Mouse (Mus musculus) lung, embryonic 14.5 days (tissue): Measurements from ENCODE around the gene Plekhb1. TPM values are rescaled to one million over a fixed set of nuclear protein-coding genes. Genes with fewer than 3 reads are reported as not detected.

ENCODE experiments used
- ATAC-seq: fragments of 200-750 bp; cut with Nextera tagmentation; 2 replicates; pipeline ENCODE4 v1.8.0; 2017; ENCODE audit warnings: mild to moderate bottlenecking, moderate TSS enrichment, moderate library complexity; ENCODE audit not compliant: insufficient read depth
- DNase-seq: peaks from one replicate; pipeline ENCODE4 v3.0.0-alpha.2; 2015
- H3K27ac ChIP-seq: fragments of 300-500 bp; sonication (generic); 2 replicates; pipeline ENCODE4 v1.5.1; 2014; ENCODE audit warnings: low read depth, mild to moderate bottlenecking, moderate library complexity
- H3K27me3 ChIP-seq: fragments of 300-500 bp; sonication (generic); 2 replicates; pipeline ENCODE4 v1.6.1; 2014; ENCODE audit warnings: low read length, control low read depth; ENCODE audit not compliant: insufficient read depth
- H3K36me3 ChIP-seq: fragments of 300-500 bp; sonication (generic); 2 replicates; pipeline ENCODE4 v1.6.1; 2014; ENCODE audit warnings: control low read depth; ENCODE audit not compliant: insufficient read depth
- H3K4me1 ChIP-seq: fragments of 300-500 bp; sonication (generic); 2 replicates; pipeline ENCODE4 v1.6.1; 2014; ENCODE audit warnings: antibody characterized with exemption, control low read depth; ENCODE audit not compliant: insufficient read depth
- H3K4me2 ChIP-seq: fragments of 300-500 bp; sonication (generic); 2 replicates; pipeline ENCODE4 v1.6.1; 2014; ENCODE audit warnings: mild to moderate bottlenecking
- H3K4me3 ChIP-seq: fragments of 300-500 bp; sonication (generic); 2 replicates; pipeline ENCODE4 v1.5.1; 2014; ENCODE audit warnings: low read depth, low read length
- H3K9ac ChIP-seq: fragments of 300-500 bp; sonication (generic); 2 replicates; pipeline ENCODE4 v1.6.1; 2014
- H3K9me3 ChIP-seq: fragments of 300-500 bp; sonication (generic); 2 replicates; pipeline ENCODE4 v1.6.1; 2016; ENCODE audit warnings: low read depth, low read length, control low read depth
- CTCF ChIP-seq: IDR thresholded peaks from 2 replicates; pipeline ENCODE4 v1.5.1; 2016; ENCODE audit warnings: antibody characterized with exemption, low read depth
- WGBS: fragments of 180-500 bp; shearing (Covaris S2); extraction: QIAGEN DNeasy Blood & Tissue Kit; methylation state at CpG from one replicate; pipeline ENCODE4 v1.1.7; 2014; 5-methylcytosine and 5-hydroxymethylcytosine counted together
- polyA plus RNA-seq: library from polyadenylated mRNA; unstranded; fragments of >200 nt; fragmentation: Nextera tagmentation; extraction: Ambion mirVana; gene quantifications from 2 replicates; pipeline ENCODE4 v1.2.1, GENCODE M21; 2014

Gene Plekhb1
- polyA plus RNA-seq: 17.7 TPM in 2 replicates

DNA sequence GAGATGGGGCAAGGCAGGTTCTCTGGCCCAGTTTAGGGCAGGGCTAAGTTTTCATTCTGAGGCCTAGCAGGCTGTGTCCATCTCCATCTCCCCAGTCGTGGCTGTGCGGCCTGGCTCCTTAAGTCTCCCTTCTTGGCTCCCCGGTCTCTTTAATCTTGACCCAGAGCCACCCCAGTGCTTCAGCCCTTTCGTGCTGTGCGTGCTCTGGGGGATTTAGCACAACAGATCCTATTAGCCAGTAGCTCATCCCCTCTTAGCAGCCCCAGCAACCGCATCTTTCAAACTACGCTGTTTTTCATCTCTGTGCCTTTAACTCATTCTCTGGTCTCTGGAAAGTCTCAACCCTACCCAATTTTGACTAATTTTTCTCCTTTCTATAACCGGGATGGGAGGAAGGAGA lies at the start of gene Plekhb1:
Plekhb1 (minus strand) TSS at position 184 of the 400 bp plus-strand sequence.
- no peak within 1 kb of the TSS for H3K4me3 ChIP-seq
- no peak for ATAC-seq

DNA sequence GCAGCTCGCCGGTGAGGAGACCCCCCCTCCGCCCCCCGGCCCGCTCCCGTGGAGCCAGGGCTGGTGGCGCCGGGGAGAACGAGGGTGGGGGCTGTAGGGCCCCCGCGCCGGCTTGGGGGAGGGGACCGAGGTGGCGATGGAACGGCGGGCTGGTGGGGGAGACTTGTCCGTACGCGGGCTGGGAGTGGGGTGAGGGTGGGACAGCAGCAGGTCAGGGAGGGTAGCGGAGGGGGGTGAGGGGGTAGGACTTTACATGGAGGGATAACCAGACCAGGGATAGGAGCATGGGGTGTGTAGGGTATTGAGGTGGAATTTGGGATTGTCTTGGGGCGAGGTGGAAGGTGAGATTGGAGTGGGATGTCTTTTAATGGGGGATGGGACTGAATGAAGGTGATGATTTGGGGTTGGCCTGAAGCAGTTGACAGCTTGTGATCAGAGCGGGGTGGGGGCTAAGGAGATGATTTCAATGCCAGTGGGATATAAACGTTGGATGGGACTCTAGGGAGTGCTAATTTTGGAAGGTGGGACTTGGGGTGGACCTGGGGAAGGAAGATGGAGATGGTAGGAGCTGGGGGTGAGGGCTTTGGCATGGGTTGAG lies 44.8 kb upstream of the Plekhb1 start:
- no peaks in the 10 kb centered on the region for H3K36me3 ChIP-seq
- H3K9me3 ChIP-seq: no peaks in the 10 kb centered on the region
- peak overlapping the region; percentile 98 for H3K27ac ChIP-seq
- peak overlapping the region; percentile 89 for H3K4me3 ChIP-seq
- H3K27me3 ChIP-seq: no peaks in the 10 kb centered on the region
- WGBS: 1% methylated on average over 23 of the region's 23 CpGs
- TF ChIP-seq CTCF: no peak
- peak; percentile 53 for ATAC-seq
- no peak for DNase-seq
- peaks cover 12% of the 10 kb centered on the region; the same call in 1 of the 2 replicates for H3K4me1 ChIP-seq
- peak overlapping the region; percentile 93 for H3K9ac ChIP-seq
- peak overlapping the region; percentile 84 for H3K4me2 ChIP-seq

More for the DNA sequence above, at the start of gene Plekhb1:
- Histone ChIP-seq H3K36me3 (no peaks in the 10 kb centered on the region), H3K9me3 (no peaks in the 10 kb centered on the region), H3K27ac (no peak within 1 kb of the TSS), H3K4me1 (no peaks in the 10 kb centered on the region), H3K4me2 (peak within 1 kb of the TSS; percentile 50), H3K9ac (no peak within 1 kb of the TSS; the same call in 1 of the 2 replicates), H3K27me3 (no peaks in the 10 kb centered on the region)
- no peak for TF ChIP-seq CTCF
- WGBS: 70% methylated on average over 8 of the region's 8 CpGs
- no peak for DNase-seq

DNA sequence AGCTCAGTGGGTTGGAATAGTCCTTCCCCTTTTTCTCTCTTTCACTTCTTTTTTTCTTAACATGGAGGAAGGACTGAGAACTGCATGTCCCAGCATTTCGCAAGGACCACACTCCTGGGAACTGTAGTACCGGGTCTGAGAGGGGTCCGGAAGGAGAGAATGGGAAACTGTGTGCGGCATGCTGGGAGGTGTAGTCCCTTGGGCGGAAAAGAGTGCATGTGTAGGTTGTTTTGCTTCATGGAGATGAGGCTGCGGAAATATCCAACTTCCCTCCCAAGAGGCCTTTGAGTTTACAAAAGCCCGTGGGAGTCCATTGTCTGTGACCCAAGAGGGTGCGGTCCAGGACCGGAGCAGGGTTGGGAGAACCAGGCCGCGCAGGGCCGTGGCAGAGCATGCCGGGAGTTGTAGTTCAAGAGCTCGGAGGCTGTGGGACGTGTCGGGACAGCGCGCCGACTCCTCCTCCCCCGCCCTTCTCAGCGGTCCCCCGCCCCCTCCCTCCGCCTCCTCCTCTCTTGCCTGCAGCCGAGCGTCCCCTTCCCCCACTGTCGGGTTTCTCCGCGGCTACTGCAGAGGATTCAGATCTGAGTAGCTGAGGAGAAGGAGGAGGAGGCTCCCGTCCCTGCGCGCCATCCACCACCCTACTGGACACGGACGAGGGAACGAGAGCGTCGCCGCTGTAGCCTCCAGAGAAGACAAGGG lies 44.1 kb upstream of the Plekhb1 start, which contains the start of gene Fam168a:
Fam168a (plus strand) TSS at position 493 of the 699 bp plus-strand sequence.
- under 1% methylated on average over 36 of the region's 37 CpGs for WGBS
- H3K27me3 ChIP-seq: no peaks in the 10 kb centered on the region
- H3K9ac ChIP-seq: peak within 1 kb of the TSS; percentile 93
- DNase-seq: peak; percentile 96
- peak; percentile 43 for TF ChIP-seq CTCF
- ATAC-seq: peak; percentile 99
- H3K27ac ChIP-seq: peak within 1 kb of the TSS; percentile 98
- H3K9me3 ChIP-seq: no peaks in the 10 kb centered on the region
- H3K4me3 ChIP-seq: peak within 1 kb of the TSS; percentile 89
- peaks cover 12% of the 10 kb centered on the region; the same call in 1 of the 2 replicates for H3K4me1 ChIP-seq
- no peaks in the 10 kb centered on the region for H3K36me3 ChIP-seq
- H3K4me2 ChIP-seq: peak within 1 kb of the TSS; percentile 84

DNA sequence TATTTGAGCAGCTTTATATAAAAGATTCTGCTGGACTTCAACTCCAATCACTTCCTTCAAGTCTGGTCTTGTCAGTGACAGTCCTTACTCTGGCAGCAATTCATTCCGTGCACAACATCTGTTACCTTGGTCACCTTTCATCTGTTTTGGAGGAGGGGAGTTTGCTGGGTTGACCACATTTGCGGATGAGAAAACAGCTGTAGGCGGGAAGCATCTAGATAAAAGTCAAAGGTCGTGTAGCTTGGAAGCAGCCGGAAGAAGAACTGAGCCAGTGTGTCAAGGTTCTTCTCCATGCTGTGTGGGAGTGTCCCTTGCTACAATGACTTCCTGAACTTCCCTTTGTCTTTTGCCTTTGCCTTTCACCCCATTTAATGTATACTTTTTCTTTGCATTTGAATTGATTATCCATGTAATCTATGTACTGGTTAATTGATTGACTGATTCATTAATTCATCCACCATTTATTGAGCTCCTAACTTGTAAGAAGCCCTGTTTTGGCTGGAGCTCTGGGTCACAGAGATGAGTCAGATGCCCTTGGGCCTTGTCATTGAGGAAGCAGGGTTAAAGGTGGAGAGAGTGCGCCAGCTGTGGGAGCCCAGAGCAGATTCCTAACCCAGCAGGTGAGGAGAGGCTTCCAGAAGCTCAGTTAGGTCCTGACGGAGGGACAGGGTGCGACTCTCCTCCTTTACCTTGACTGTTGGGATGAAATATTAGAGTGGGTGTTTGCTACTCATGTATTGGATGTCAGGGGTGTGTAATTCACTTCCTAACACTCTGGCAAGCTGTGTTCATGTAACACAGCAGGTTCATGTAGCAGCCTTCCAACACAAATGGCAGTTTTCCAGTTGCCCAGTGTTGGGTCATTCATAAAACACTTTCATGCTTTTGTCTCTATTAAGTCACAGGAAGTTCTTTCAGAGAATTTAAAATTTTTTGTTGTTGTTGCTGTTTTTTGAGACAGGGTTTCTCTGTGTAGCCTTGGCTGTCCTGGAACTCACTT lies 37.9 kb upstream of the Plekhb1 start:
- ATAC-seq (no peak), DNase-seq (no peak)
- H3K4me2 ChIP-seq: no peak overlapping the region
- 0 out of 2 replicates have a peak, but pooled peaks cover 2% of the 10 kb centered on the region for H3K4me1 ChIP-seq
- no peak overlapping the region for H3K27ac ChIP-seq
- 45% methylated on average over 8 of the region's 8 CpGs for WGBS
- no peak overlapping the region for H3K9ac ChIP-seq
- H3K36me3 ChIP-seq: no peaks in the 10 kb centered on the region
- no peaks in the 10 kb centered on the region for H3K9me3 ChIP-seq
- H3K4me3 ChIP-seq: no peak overlapping the region
- TF ChIP-seq CTCF: no peak
- H3K27me3 ChIP-seq: no peaks in the 10 kb centered on the region

DNA sequence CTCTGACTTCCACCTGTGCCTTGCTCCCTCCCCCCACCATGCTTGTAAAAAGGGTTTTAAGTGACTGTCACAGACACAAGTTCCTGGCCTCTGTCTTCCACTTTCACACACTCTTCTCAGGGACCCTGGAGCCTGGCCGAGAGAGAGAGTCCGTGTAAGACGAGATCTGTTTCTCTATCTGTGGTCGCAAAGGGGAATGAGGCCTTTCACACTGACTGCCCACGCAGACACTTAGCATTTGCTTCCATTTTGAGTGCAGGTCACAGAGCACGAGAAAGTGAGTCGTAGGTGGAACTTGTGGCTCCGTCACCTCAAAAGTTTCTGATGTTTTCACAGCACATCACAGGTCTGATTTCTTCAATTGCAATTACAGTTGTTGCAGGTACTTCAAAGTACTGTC lies 31.0 kb upstream of the Plekhb1 start:
- H3K4me3 ChIP-seq: no peak overlapping the region
- no peak for DNase-seq
- no peaks in the 10 kb centered on the region for H3K36me3 ChIP-seq
- no peaks in the 10 kb centered on the region for H3K4me1 ChIP-seq
- WGBS: 66% methylated on average over 8 of the region's 8 CpGs
- no peak for ATAC-seq
- H3K27ac ChIP-seq: no peak overlapping the region
- no peaks in the 10 kb centered on the region for H3K9me3 ChIP-seq
- H3K27me3 ChIP-seq: no peaks in the 10 kb centered on the region
- TF ChIP-seq CTCF: no peak
- no peak overlapping the region for H3K4me2 ChIP-seq
- H3K9ac ChIP-seq: no peak overlapping the region

DNA sequence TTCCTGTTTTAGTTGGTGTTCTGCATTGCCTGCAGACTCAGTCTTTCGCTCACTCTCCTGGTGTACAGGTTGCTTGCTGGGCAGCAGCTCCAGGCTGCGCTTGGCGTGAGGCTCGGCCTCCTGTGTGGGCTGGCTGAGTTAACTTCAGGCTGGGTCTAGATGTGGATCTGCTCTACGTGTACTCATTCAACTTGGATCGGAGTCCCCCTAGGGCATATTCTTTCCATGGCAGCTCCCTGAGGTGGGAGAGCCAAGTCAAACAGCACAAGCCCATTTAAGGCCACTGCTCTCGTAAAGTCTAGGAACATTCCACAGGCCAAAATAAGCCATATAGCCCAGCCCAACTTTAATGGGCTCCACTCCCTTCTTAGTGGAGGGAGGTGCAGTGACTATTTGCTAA lies 26.3 kb upstream of the Plekhb1 start:
- no peak for TF ChIP-seq CTCF
- 81% methylated on average over 7 of the region's 7 CpGs for WGBS
- Histone ChIP-seq H3K9me3 (no peaks in the 10 kb centered on the region), H3K27ac (no peak overlapping the region), H3K27me3 (no peaks in the 10 kb centered on the region), H3K4me1 (no peaks in the 10 kb centered on the region), H3K4me2 (no peak overlapping the region), H3K4me3 (no peak overlapping the region), H3K36me3 (no peaks in the 10 kb centered on the region), H3K9ac (no peak overlapping the region)
- DNase-seq: no peak
- ATAC-seq: no peak
